Mouse (Mus musculus): ENCODE measurements around the gene Phf19. TPM values are rescaled to one million over a fixed set of nuclear protein-coding genes. Genes with fewer than 3 reads are reported as not detected.
A peak's percentile ranks its signal among the peaks of the same experiment; 100 is the strongest.

Phf19 gene
- polyA plus RNA-seq, 1 experiment from 2014 or later = 4.2 TPM

DNA sequence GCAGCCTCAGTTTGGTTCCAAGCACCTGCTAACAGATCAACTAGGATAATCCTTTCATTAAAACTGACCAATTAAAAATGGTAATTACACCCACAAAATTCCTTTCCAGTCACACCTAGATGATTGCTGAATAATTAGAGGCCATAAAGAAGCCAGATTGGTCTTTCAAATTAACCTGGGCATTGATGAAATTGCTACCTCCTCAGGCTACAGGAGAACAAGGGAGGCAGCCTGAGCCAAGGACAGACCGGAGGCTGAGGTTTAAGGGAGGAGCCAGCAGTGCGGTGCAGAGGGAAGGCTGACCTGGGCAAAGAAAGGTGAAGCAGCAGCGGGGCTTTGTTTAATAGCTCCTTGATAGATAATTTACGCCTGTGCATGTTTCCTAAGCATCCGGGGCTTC, 23.6 kb upstream of the Phf19 start:
- Histone ChIP-seq H3K36me3 (no peaks in the 10 kb centered on the region), H3K27ac (no peak overlapping the region), H3K9ac (no peak overlapping the region), H3K4me3 (no peak overlapping the region), H3K4me2 (no peak overlapping the region), H3K4me1 (0 out of 2 replicates have a peak, but pooled peaks cover 10% of the 10 kb centered on the region), H3K27me3 (no peaks in the 10 kb centered on the region), H3K9me3 (no peaks in the 10 kb centered on the region)
- ATAC-seq (ENCODE audit: borderline replicate concordance, extremely low read depth, low FRiP score, low TSS enrichment) = no peak
- WGBS = 15% methylated on average over 5 of the region's 5 CpGs

DNA sequence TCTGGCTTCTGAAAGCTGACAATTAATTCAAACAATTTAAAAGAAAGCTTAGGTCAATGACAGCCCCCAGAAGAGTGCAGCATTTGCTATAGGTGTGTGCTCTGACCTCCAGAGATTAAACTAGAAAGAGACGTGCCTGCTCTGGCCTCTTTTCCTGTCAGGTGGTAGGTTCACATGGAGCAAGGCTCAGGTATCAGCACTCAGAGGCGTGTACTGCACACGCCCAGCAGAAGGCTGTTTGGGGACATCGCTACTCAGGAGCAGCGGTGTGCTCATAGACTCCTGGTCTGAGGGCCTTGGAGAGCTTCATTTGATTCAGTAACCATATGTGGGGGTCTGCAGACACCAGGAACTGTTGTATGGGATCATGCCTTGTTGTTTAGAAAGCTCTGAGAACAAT, 13.5 kb upstream of the Phf19 start:
- Histone ChIP-seq H3K9me3 (no peaks in the 10 kb centered on the region), H3K27ac (no peak overlapping the region), H3K27me3 (no peaks in the 10 kb centered on the region), H3K4me1 (no peaks in the 10 kb centered on the region), H3K4me3 (no peak overlapping the region), H3K9ac (no peak overlapping the region), H3K36me3 (no peaks in the 10 kb centered on the region), H3K4me2 (no peak overlapping the region)
- 50% methylated on average over 5 of the region's 5 CpGs for WGBS
- no peak for ATAC-seq (ENCODE audit: borderline replicate concordance, extremely low read depth, low FRiP score, low TSS enrichment)

GRCm38 (mm10) chr2:34922729-34923128, 8.9 kb upstream of the Phf19 start:
- Histone ChIP-seq H3K36me3 (no peaks in the 10 kb centered on the region), H3K4me2 (no peak overlapping the region), H3K9ac (no peak overlapping the region), H3K4me3 (no peak overlapping the region), H3K27me3 (no peaks in the 10 kb centered on the region), H3K9me3 (no peaks in the 10 kb centered on the region), H3K27ac (no peak overlapping the region), H3K4me1 (no peaks in the 10 kb centered on the region)
- 2% methylated on average over 2 of the region's 2 CpGs for WGBS
- no peak for ATAC-seq (ENCODE audit: borderline replicate concordance, extremely low read depth, low FRiP score, low TSS enrichment)

DNA sequence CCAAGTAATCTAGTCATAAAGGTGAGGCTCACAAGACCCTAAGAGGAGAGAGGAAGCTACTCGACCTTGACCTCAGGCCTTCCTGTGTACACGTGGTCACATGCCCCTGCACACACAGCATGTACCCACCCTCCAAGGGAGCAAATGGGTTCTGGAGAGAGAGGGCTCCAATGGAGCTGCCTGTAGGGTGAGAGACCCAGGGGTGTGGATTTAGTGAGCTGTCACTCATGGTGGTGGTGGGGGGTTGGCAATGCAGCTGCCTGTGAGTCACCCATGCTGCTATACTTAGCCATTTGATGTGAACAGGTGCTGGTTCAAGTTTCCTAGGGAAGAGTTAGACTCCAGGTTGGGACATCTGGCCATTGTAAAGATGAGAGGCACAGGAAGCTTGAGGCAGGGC, 6.3 kb upstream of the Phf19 start:
- 40% methylated on average over 2 of the region's 2 CpGs for WGBS
- no peak overlapping the region for H3K27ac ChIP-seq
- no peak overlapping the region for H3K9ac ChIP-seq
- H3K4me2 ChIP-seq = no peak overlapping the region
- no peaks in the 10 kb centered on the region for H3K36me3 ChIP-seq
- peaks cover 2% of the 10 kb centered on the region; the same call in 1 of the 2 replicates for H3K4me1 ChIP-seq
- no peak for ATAC-seq (ENCODE audit: borderline replicate concordance, extremely low read depth, low FRiP score, low TSS enrichment)
- no peaks in the 10 kb centered on the region for H3K27me3 ChIP-seq
- no peaks in the 10 kb centered on the region for H3K9me3 ChIP-seq
- no peak overlapping the region for H3K4me3 ChIP-seq

- ATAC-seq (ENCODE audit: borderline replicate concordance, extremely low read depth, low FRiP score, low TSS enrichment) = no peak
- peaks cover 18% of the 10 kb centered on the region for H3K27me3 ChIP-seq
- H3K9ac ChIP-seq = no peak overlapping the region
- H3K4me3 ChIP-seq = no peak overlapping the region
- H3K9me3 ChIP-seq = no peaks in the 10 kb centered on the region
- H3K27ac ChIP-seq = peak overlapping the region; percentile 18; the same call in 1 of the 2 replicates
- H3K36me3 ChIP-seq = no peaks in the 10 kb centered on the region; the same call in 1 of the 2 replicates
- peaks cover 24% of the 10 kb centered on the region for H3K4me1 ChIP-seq
- H3K4me2 ChIP-seq = peak overlapping the region; percentile 97
- WGBS = 53% methylated on average over 2 of the region's 2 CpGs
Measured at GRCm38 (mm10) chr2:34915103-34915502, 1.3 kb upstream of the Phf19 start.

- peaks cover 18% of the 10 kb centered on the region for H3K27me3 ChIP-seq
- whole genome bisulfite sequencing = 16% methylated on average over 2 of the region's 2 CpGs
- peak overlapping the region; percentile 62; the same call in 1 of the 2 replicates for H3K4me3 ChIP-seq
- no peak overlapping the region for H3K9ac ChIP-seq
- H3K9me3 ChIP-seq = no peaks in the 10 kb centered on the region
- peak overlapping the region; percentile 97 for H3K4me2 ChIP-seq
- peak overlapping the region; percentile 18; the same call in 1 of the 2 replicates for H3K27ac ChIP-seq
- peaks cover 24% of the 10 kb centered on the region for H3K4me1 ChIP-seq
- no peaks in the 10 kb centered on the region; the same call in 1 of the 2 replicates for H3K36me3 ChIP-seq
- no peak for ATAC-seq (ENCODE audit: borderline replicate concordance, extremely low read depth, low FRiP score, low TSS enrichment)
Measured at GRCm38 (mm10) chr2:34914823-34915082, 927 bp upstream of the Phf19 start.

DNA sequence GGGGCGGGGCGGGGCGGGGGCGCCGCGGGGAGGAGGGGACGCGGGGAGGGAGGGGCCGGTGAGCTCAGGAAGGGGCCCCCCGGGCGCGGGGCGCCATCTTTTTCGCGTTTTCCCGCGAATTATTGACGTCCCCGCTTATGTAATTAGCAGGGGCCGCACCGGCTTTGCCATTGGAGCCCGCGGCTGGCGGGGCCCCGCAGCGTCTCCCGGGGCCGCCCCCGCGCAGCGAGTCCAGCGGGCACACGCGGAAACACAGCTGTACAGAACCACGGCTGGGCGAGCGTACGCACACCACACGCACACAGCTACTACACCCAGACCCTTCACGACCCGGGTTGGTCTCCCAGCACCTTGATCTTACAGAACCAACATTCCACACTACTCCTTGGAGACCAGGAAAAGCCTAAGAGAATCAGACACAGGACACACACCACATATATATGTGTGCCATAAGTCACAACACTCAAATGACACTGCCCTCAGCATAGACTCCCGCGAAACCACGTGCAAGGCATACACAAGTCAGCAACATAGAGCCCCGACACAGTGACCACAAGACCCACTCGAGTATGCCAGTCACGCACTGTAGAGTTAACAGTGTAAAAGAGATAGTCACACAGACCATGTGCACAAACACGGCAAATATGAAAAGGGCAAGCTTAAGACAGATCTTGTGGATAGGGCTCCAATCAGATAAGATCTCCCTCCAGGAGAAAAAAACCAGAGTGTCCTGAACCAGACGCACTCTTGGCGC, 420 bp upstream of the Phf19 start:
- Histone ChIP-seq H3K9me3 (no peaks in the 10 kb centered on the region), H3K4me3 (peak overlapping the region; percentile 62), H3K4me2 (peak overlapping the region; percentile 97), H3K27me3 (peaks cover 18% of the 10 kb centered on the region), H3K4me1 (peaks cover 24% of the 10 kb centered on the region), H3K9ac (peak overlapping the region; percentile 54), H3K36me3 (no peaks in the 10 kb centered on the region; the same call in 1 of the 2 replicates), H3K27ac (no peak overlapping the region)
- peak; percentile 53; the same call in 1 of the 2 replicates for ATAC-seq (ENCODE audit: borderline replicate concordance, extremely low read depth, low FRiP score, low TSS enrichment)
- 1% methylated on average over 37 of the region's 50 CpGs for WGBS

DNA sequence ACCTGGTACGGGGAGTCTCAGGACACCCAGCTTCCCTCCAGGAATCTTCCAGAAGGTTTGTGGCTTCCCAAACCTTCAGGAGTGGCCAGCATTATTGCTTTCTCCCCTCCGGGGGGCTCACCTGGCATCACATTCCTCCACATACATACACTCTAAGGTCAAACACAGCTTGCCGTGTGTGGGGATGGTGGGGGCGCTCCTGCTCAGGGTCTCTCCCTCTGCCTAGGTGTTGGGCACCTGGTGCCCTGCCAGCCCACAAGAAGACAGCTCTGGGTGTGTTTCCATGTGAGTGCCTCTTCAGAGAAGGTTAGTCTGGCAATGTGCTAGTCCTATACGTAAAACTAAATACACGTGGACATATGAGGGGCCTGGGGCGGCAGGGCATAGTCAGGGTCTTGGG, 1.2 kb downstream of the Phf19 start:
- 38% methylated on average over 7 of the region's 7 CpGs for WGBS

GRCm38 (mm10) chr2:34911871-34912270, 2.0 kb downstream of the Phf19 start:
- no peak for ATAC-seq (ENCODE audit: borderline replicate concordance, extremely low read depth, low FRiP score, low TSS enrichment)
- Histone ChIP-seq H3K4me3 (no peak overlapping the region), H3K36me3 (no peaks in the 10 kb centered on the region; the same call in 1 of the 2 replicates), H3K9ac (no peak overlapping the region), H3K27me3 (peaks cover 18% of the 10 kb centered on the region), H3K9me3 (no peaks in the 10 kb centered on the region), H3K4me1 (peaks cover 24% of the 10 kb centered on the region), H3K4me2 (no peak overlapping the region), H3K27ac (no peak overlapping the region)
- 75% methylated on average over 5 of the region's 5 CpGs for WGBS

More for the DNA sequence above, 1.2 kb downstream of the Phf19 start:
- H3K4me1 ChIP-seq = peaks cover 24% of the 10 kb centered on the region
- 0 out of 2 replicates have a peak overlapping the region, but pooled peaks have one; percentile 54 for H3K9ac ChIP-seq
- H3K27ac ChIP-seq = no peak overlapping the region
- H3K36me3 ChIP-seq = no peaks in the 10 kb centered on the region; the same call in 1 of the 2 replicates
- ATAC-seq (ENCODE audit: borderline replicate concordance, extremely low read depth, low FRiP score, low TSS enrichment) = no peak
- peak overlapping the region; percentile 62 for H3K4me3 ChIP-seq
- peaks cover 18% of the 10 kb centered on the region for H3K27me3 ChIP-seq
- H3K4me2 ChIP-seq = peak overlapping the region; percentile 97
- H3K9me3 ChIP-seq = no peaks in the 10 kb centered on the region

GRCm38 (mm10) chr2:34909719-34910118, 4.1 kb downstream of the Phf19 start:
- Histone ChIP-seq H3K9ac (no peak overlapping the region), H3K36me3 (no peaks in the 10 kb centered on the region; the same call in 1 of the 2 replicates), H3K4me1 (peaks cover 19% of the 10 kb centered on the region), H3K4me3 (no peak overlapping the region), H3K27ac (no peak overlapping the region), H3K27me3 (peaks cover 18% of the 10 kb centered on the region), H3K9me3 (no peaks in the 10 kb centered on the region), H3K4me2 (no peak overlapping the region)
- ATAC-seq (ENCODE audit: borderline replicate concordance, extremely low read depth, low FRiP score, low TSS enrichment) = no peak
- 86% methylated on average over 4 of the region's 4 CpGs for WGBS

- Histone ChIP-seq H3K27ac (no peak overlapping the region), H3K9me3 (no peaks in the 10 kb centered on the region), H3K4me2 (no peak overlapping the region), H3K36me3 (no peaks in the 10 kb centered on the region; the same call in 1 of the 2 replicates), H3K9ac (no peak overlapping the region), H3K27me3 (0 out of 2 replicates have a peak, but pooled peaks cover 4% of the 10 kb centered on the region), H3K4me3 (no peak overlapping the region), H3K4me1 (peaks cover 21% of the 10 kb centered on the region)
- no peak for ATAC-seq (ENCODE audit: borderline replicate concordance, extremely low read depth, low FRiP score, low TSS enrichment)
- 48% methylated on average over 12 of the region's 12 CpGs for WGBS
Measured at GRCm38 (mm10) chr2:34906861-34907604, 6.8 kb downstream of the Phf19 start.

GRCm38 (mm10) chr2:34906426-34906825, 7.4 kb downstream of the Phf19 start:
- 52% methylated on average over 6 of the region's 6 CpGs for WGBS
- Histone ChIP-seq H3K9ac (no peak overlapping the region), H3K4me3 (no peak overlapping the region), H3K36me3 (no peaks in the 10 kb centered on the region; the same call in 1 of the 2 replicates), H3K4me2 (no peak overlapping the region), H3K4me1 (peaks cover 21% of the 10 kb centered on the region), H3K27ac (no peak overlapping the region), H3K9me3 (no peaks in the 10 kb centered on the region), H3K27me3 (no peaks in the 10 kb centered on the region)
- ATAC-seq (ENCODE audit: borderline replicate concordance, extremely low read depth, low FRiP score, low TSS enrichment) = no peak

All from lung, embryonic 15.5 days (tissue).